Mouse (Mus musculus) heart, embryonic 14.5 days (tissue): Measurements from ENCODE around the gene Clta. TPM values are rescaled to one million over a fixed set of nuclear protein-coding genes. Genes with fewer than 3 reads are reported as not detected.
A peak's percentile ranks its signal among the peaks of the same experiment; 100 is the strongest.

Source experiments
- ATAC-seq: fragments of 200-750 bp; cut with Nextera tagmentation; 2 replicates; pipeline ENCODE4 v1.8.0; 2017; ENCODE audit warnings: low read depth, moderate TSS enrichment; ENCODE audit not compliant: insufficient number of reproducible peaks, insufficient read depth, low FRiP score
- H3K27ac ChIP-seq, 2 experiments: fragments of 200-500 bp in 1 of 2; fragments of 300-500 bp in 1 of 2; sonication (generic) in 1 of 2; replicated peaks in 1 of 2; 2 replicates each; pipeline ENCODE4 v1.5.1; 2012 to 2014; ENCODE audit warnings: low read depth in 2 of 2, low read length in 2 of 2, control low read depth in 1 of 2, mild to moderate bottlenecking in 1 of 2, mixed read lengths in 1 of 2; ENCODE audit not compliant: control insufficient read depth in 1 of 2, insufficient read depth in 1 of 2
- H3K27me3 ChIP-seq: fragments of 300-500 bp; sonication (generic); 2 replicates; pipeline ENCODE4 v1.6.1; 2014; ENCODE audit warnings: mild to moderate bottlenecking, low read length, control low read depth; ENCODE audit not compliant: control insufficient read depth, insufficient read depth
- H3K36me3 ChIP-seq: fragments of 300-500 bp; sonication (generic); 2 replicates; pipeline ENCODE4 v1.6.1; 2014; ENCODE audit warnings: mild to moderate bottlenecking, control low read depth, low read length, mixed read lengths; ENCODE audit not compliant: control insufficient read depth, insufficient read depth
- H3K4me1 ChIP-seq, 2 experiments: fragments of 200-500 bp in 1 of 2; fragments of 300-500 bp in 1 of 2; sonication (generic) in 1 of 2; 2 replicates each; pipeline ENCODE4 v1.6.1; 2012 to 2014; ENCODE audit warnings: low read length in 2 of 2, control low read depth in 1 of 2, mixed read lengths in 1 of 2; ENCODE audit not compliant: control insufficient read depth in 2 of 2, insufficient read depth in 2 of 2
- H3K4me2 ChIP-seq: fragments of 300-500 bp; sonication (generic); 2 replicates; pipeline ENCODE4 v1.6.1; 2014; ENCODE audit warnings: mild to moderate bottlenecking, low read length
- H3K4me3 ChIP-seq, 2 experiments: fragments of 200-500 bp in 1 of 2; fragments of 300-500 bp in 1 of 2; sonication (generic) in 1 of 2; 2 replicates each; pipeline ENCODE4 v1.5.1; 2012 to 2014; ENCODE audit warnings: low read length in 2 of 2, mild to moderate bottlenecking in 2 of 2, control low read depth in 1 of 2, low read depth in 1 of 2, moderate library complexity in 1 of 2; ENCODE audit not compliant: control insufficient read depth in 1 of 2, insufficient read depth in 1 of 2
- H3K9ac ChIP-seq: fragments of 300-500 bp; sonication (generic); 2 replicates; pipeline ENCODE4 v1.6.1; 2014; ENCODE audit warnings: mild to moderate bottlenecking, low read length
- H3K9me3 ChIP-seq: fragments of 300-500 bp; sonication (generic); 2 replicates; pipeline ENCODE4 v1.6.1; 2016; ENCODE audit warnings: low read length, control low read depth; ENCODE audit not compliant: control insufficient read depth
- WGBS: fragments of 180-500 bp; shearing (Covaris S2); extraction: QIAGEN DNeasy Blood & Tissue Kit; methylation state at CpG from one replicate; pipeline ENCODE4 v1.1.7; 2014; 5-methylcytosine and 5-hydroxymethylcytosine counted together
- polyA plus RNA-seq: library from polyadenylated mRNA; unstranded; fragments of >200 nt; fragmentation: Nextera tagmentation; extraction: Ambion mirVana; gene quantifications from 2 replicates; pipeline ENCODE4 v1.2.1, GENCODE M21; 2014

The Clta gene
- polyA plus RNA-seq, 1 experiment from 2014 or later = 154 TPM

DNA sequence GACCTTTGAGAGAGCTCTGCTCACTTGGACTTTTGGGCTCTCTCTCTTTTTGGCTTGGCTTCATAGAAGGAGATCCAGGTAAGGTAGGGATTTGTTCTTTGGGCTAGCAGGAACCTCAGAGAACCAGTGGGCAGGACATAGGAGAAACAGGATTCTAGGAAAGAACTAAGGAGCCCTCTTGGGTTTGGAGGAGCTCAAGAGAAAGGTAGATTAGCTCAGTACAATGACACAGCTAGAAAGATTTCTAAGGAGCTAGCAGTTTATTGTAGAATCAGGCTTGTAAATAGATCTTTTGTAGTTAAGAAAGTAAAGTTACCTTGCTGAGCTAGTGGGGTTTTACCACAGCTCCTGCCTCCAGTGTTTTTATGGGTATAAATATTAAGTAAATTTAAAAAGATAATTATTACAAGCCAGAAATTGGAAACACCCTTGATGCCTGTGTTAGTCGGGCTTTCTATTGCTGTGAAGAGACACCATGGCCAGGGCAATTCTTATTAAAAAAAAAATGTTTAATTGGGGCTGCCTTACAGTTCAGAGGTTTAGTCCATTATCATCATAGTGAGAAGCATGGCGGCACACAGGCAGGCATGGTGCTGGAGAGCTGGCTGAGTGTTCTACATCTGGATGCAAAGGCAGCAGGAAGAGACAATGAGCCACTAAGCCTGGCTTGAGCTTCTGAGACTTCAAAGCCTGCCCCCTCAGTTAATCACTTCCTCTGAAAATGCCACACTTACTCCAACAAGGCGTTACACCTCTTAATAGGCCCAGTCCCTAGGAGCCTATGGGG lies 564 bp downstream of the Clta start:
- WGBS = 64% methylated on average over 3 of the region's 3 CpGs
- Histone ChIP-seq H3K4me2 (no peak overlapping the region), H3K9ac (no peak overlapping the region)

GRCm38 (mm10) chr4:44010176-44010575 lies 5.9 kb downstream of the Clta start:
- no peak overlapping the region for H3K4me3 ChIP-seq
- H3K4me1 ChIP-seq = peaks cover 5 to 20% of the 10 kb centered on the region in 2 experiments
- H3K4me2 ChIP-seq = no peak overlapping the region
- no peak overlapping the region for H3K9ac ChIP-seq
- H3K27ac ChIP-seq = no peak overlapping the region
- WGBS = 98% methylated on average over 1 of the region's 1 CpGs
- no peak for ATAC-seq
- H3K36me3 ChIP-seq = peaks cover 12% of the 10 kb centered on the region
- no peaks in the 10 kb centered on the region for H3K27me3 ChIP-seq
- no peaks in the 10 kb centered on the region for H3K9me3 ChIP-seq

More for the DNA sequence above, 564 bp downstream of the Clta start:
- no peak overlapping the region for H3K27ac ChIP-seq
- no peaks in the 10 kb centered on the region for H3K4me1 ChIP-seq
- H3K36me3 ChIP-seq = no peaks in the 10 kb centered on the region
- H3K27me3 ChIP-seq = no peaks in the 10 kb centered on the region
- H3K9me3 ChIP-seq = no peaks in the 10 kb centered on the region
- no peak overlapping the region for H3K4me3 ChIP-seq
- no peak for ATAC-seq

DNA sequence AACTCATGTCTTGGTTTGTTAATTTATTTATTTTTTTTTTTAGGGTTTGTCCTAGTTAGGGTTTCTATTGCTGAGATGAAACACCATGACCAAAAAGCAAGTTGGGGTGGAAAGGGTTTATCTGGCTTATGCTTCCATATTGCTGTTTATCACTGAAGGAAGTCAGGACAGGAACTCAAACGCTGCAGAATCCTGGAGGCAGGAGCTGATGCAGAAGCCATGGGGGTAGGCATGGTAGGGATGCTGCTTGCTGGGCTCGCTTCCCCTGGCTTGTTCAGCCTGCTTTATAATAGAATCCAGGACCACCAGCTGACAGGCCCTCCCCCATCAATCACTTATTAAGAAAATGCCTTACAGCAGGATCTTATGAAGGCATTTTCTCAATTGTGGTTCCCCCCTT lies 6.6 kb downstream of the Clta start:
- H3K9ac ChIP-seq = no peak overlapping the region
- H3K9me3 ChIP-seq = no peaks in the 10 kb centered on the region
- WGBS = 45% methylated on average over 2 of the region's 2 CpGs
- no peaks in the 10 kb centered on the region for H3K27me3 ChIP-seq
- H3K36me3 ChIP-seq = peaks cover 14% of the 10 kb centered on the region
- ATAC-seq = no peak
- peaks cover 5 to 20% of the 10 kb centered on the region in 2 experiments for H3K4me1 ChIP-seq
- no peak overlapping the region for H3K4me2 ChIP-seq
- H3K27ac ChIP-seq = no peak overlapping the region
- no peak overlapping the region for H3K4me3 ChIP-seq

GRCm38 (mm10) chr4:44011799-44012198 lies 7.5 kb downstream of the Clta start:
- Histone ChIP-seq H3K9ac (peak overlapping the region; percentile 99), H3K27me3 (no peaks in the 10 kb centered on the region), H3K4me2 (peak overlapping the region; percentile 92), H3K4me1 (peaks cover 5 to 24% of the 10 kb centered on the region in 2 experiments), H3K27ac (peak overlapping the region; percentile 80 to 84; a peak in 3 of 4 replicates), H3K36me3 (peaks cover 15% of the 10 kb centered on the region), H3K9me3 (no peaks in the 10 kb centered on the region), H3K4me3 (peak overlapping the region; percentile 69 to 98)
- 77% methylated on average over 3 of the region's 3 CpGs for WGBS
- no peak for ATAC-seq

DNA sequence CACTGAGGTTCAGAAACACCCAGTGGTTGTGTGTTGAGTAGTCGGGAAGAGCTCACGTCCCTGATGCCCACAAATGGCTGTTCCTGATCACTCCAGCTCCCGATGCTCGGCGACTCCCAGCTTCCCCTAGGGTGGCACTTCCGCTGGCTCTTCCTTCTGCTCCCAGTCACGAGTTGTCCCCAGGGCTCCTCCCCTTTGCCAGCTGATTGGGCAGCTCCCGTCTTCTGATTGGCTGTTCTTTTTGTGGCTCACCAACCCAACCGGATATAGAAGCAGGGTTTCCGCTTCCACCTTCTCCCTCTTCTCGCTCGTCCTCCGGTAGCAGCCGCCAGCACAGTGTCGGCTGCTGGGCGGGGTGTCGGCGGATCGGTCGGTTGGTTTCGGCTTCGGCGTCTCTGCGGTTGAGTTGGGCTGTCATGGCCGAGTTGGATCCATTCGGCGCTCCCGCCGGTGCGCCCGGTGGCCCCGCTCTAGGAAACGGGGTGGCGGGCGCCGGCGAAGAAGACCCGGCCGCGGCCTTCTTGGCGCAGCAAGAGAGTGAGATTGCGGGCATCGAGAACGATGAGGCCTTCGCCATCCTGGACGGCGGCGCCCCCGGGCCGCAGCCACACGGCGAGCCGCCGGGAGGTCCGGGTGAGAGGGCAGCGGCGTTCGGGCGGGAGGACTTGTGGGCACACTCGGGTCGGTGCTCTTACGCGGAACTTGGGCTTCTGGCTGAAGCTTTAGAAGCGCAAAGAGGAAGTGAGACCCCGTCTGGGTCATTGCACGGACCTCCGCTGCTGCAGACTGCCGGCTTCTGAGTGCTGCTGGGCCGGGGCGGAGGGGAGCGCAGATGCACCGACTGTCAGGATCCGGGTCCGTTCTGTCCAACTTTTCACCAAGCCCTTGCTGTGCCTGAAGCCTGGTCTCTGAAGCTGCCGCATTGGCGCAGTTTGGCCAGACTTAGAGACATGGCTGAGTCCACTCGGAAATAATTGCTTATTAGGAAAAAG lies 8.4 kb downstream of the Clta start:
- H3K4me3 ChIP-seq = peak overlapping the region; percentile 69 to 98
- under 1% methylated on average over 77 of the region's 77 CpGs for WGBS
- ATAC-seq = peak; percentile 97

DNA sequence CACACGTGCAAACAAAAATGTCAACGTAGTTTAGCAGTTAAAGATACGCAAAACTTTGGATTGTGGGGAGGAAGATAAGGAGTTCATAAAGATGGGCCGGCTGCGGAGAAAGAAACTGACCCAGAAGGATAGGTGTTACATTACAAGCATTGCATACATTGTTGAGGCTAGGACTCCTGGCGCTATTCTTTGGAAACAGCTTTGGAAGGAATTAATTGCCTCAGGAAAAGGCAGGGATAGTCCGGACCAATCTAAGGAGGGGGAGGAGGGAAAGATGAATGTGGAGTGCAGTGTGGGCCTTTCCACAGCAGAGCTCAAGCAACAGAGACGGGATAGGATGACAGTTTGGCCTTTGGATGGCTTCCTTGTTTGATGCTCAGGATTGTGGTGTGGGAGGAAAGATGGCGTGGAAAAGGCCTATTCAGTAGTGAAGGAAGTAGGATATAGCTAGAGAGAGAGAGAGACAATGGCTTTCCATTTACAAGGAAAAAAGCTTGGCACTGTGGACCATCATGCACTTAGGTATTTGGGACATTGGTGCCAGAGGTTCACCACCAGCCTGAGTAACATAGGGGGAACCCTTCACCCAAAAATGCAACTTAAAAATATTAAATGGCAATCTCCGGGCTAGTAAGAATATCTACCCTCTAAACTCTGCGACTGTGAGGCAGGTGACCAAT lies 9.3 kb downstream of the Clta start:
- peaks cover 7 to 29% of the 10 kb centered on the region in 2 experiments for H3K4me1 ChIP-seq
- peak overlapping the region in 1 of 2 experiments; percentile 84; a peak in 1 of 4 replicates for H3K27ac ChIP-seq
- H3K9me3 ChIP-seq = no peaks in the 10 kb centered on the region
- H3K4me2 ChIP-seq = peak overlapping the region; percentile 92
- peaks cover 21% of the 10 kb centered on the region for H3K36me3 ChIP-seq
- H3K4me3 ChIP-seq = peak overlapping the region; percentile 69 to 98
- peak overlapping the region; percentile 99 for H3K9ac ChIP-seq
- 21% methylated on average over 11 of the region's 11 CpGs for WGBS
- ATAC-seq = no peak
- H3K27me3 ChIP-seq = no peaks in the 10 kb centered on the region

More for the DNA sequence above, 8.4 kb downstream of the Clta start:
- Histone ChIP-seq H3K9ac (peak overlapping the region; percentile 99), H3K4me1 (peaks cover 5 to 24% of the 10 kb centered on the region in 2 experiments), H3K9me3 (no peaks in the 10 kb centered on the region), H3K4me2 (peak overlapping the region; percentile 92), H3K36me3 (peaks cover 15% of the 10 kb centered on the region), H3K27ac (peak overlapping the region; percentile 80 to 84), H3K27me3 (no peaks in the 10 kb centered on the region)

- peaks cover 46% of the 10 kb centered on the region for H3K36me3 ChIP-seq
- H3K27ac ChIP-seq = no peak overlapping the region
- peaks cover 7 to 30% of the 10 kb centered on the region in 2 experiments for H3K4me1 ChIP-seq
- H3K4me3 ChIP-seq = no peak overlapping the region
- H3K4me2 ChIP-seq = no peak overlapping the region
- H3K9ac ChIP-seq = no peak overlapping the region
- no peaks in the 10 kb centered on the region for H3K27me3 ChIP-seq
- 85% methylated on average over 4 of the region's 4 CpGs for WGBS
- ATAC-seq = no peak
- H3K9me3 ChIP-seq = no peaks in the 10 kb centered on the region
Observed at GRCm38 (mm10) chr4:44016071-44016470, 11.8 kb downstream of the Clta start.
